Mouse (Mus musculus): ENCODE results near the gene Cdk20.

GRCm38 (mm10) chr13:64410604-64411003 is 21.5 kb upstream of the Cdk20 start:
- no peak for TF ChIP-seq POLR2A (IDR thresholded peaks at IDR 0.05; ENCODE audit: low read depth, low read length)
- TF ChIP-seq CTCF (conservative IDR thresholded peaks at IDR 0.05; ENCODE audit: insufficient read depth, insufficient read length, low read depth, low read length) = no peak

All from kidney, adult 2 months (tissue).